In genomic region chr14:62425277-62425691, GRCm38 (mm10) we compare ENCODE assay signal across 20 mouse cellular contexts. TPM values are rescaled to one million over a fixed set of nuclear protein-coding genes. Genes with fewer than 3 reads are reported as not detected.
DNase-seq lines count a peak whose midpoint lies in the region; ATAC-seq lines count a peak whose summit lies in the region.
"Had no signal": no experiment of that assay in that cellular context is flagged by ENCODE, and none has a peak within 500 bp of the region (broad histone marks: within the 10 kb centered on the region; RNA-seq: fewer than 3 reads in every experiment).

No protein-coding gene starts in this region.

- no peaks in the 10 kb centered on the region for H3K27me3 ChIP-seq in forebrain, embryonic 14.5 days (replicated peaks; ENCODE audit: control insufficient read depth, insufficient read depth, low read length)
- H3K27me3 ChIP-seq in forebrain, embryonic 10.5 days (ENCODE audit: poor library complexity, severe bottlenecking) = no peaks in the 10 kb centered on the region
- no peaks in the 10 kb centered on the region for H3K27me3 ChIP-seq in midbrain, embryonic 10.5 days (ENCODE audit: low read depth, poor library complexity, severe bottlenecking)
- H3K27me3 ChIP-seq in midbrain, embryonic 13.5 days = no peaks in the 10 kb centered on the region
- H3K27me3 ChIP-seq in forebrain, embryonic 16.5 days (replicated peaks; ENCODE audit: control insufficient read depth, insufficient read depth, low read length) = no peaks in the 10 kb centered on the region
- H3K27me3 ChIP-seq: heart, embryonic 13.5 days; liver, embryonic 13.5 days; stomach, embryonic 15.5 days had no signal

- no peaks in the 10 kb centered on the region for H3K36me3 ChIP-seq in forebrain, embryonic 14.5 days (ENCODE audit: control insufficient read depth, insufficient read depth, low read length)
- no peaks in the 10 kb centered on the region for H3K36me3 ChIP-seq in forebrain, embryonic 10.5 days (replicated peaks)
- no peaks in the 10 kb centered on the region for H3K36me3 ChIP-seq in midbrain, embryonic 10.5 days
- no peaks in the 10 kb centered on the region for H3K36me3 ChIP-seq in midbrain, embryonic 13.5 days
- H3K36me3 ChIP-seq in forebrain, embryonic 16.5 days (ENCODE audit: control insufficient read depth, insufficient read depth) = no peaks in the 10 kb centered on the region
- H3K36me3 ChIP-seq: heart, embryonic 13.5 days; liver, embryonic 13.5 days; stomach, embryonic 15.5 days had no signal

- H3K4me3 ChIP-seq in forebrain, embryonic 14.5 days (ENCODE audit: low read depth, low read length) = no peak overlapping the region
- H3K4me3 ChIP-seq in forebrain, embryonic 10.5 days = no peak overlapping the region
- no peak overlapping the region for H3K4me3 ChIP-seq in midbrain, embryonic 10.5 days
- no peak overlapping the region for H3K4me3 ChIP-seq in midbrain, embryonic 13.5 days (replicated peaks)
- H3K4me3 ChIP-seq in forebrain, embryonic 16.5 days (replicated peaks; ENCODE audit: low read length) = no peak overlapping the region
- H3K4me3 ChIP-seq: erythroblast, embryonic 14.5 days; heart, embryonic 13.5 days; liver, embryonic 13.5 days; stomach, embryonic 15.5 days had no signal

- peak; percentile 76 for ATAC-seq in forebrain, embryonic 14.5 days
- no peak for ATAC-seq in midbrain, embryonic 13.5 days
- ATAC-seq in forebrain, embryonic 16.5 days = peak; percentile 57; the same call in 1 of the 2 replicates
- ATAC-seq: activated CD4-positive, CD25-positive, alpha-beta regulatory T cell, adult 4 months; CD4-positive, CD25-positive, alpha-beta regulatory T cell, adult 4 months; intestine, embryonic 16.5 days had no signal

- peaks cover 18% of the 10 kb centered on the region; the same call in 1 of the 2 replicates for H3K4me1 ChIP-seq in forebrain, embryonic 14.5 days (ENCODE audit: control insufficient read depth, insufficient read depth, low read length)
- no peaks in the 10 kb centered on the region for H3K4me1 ChIP-seq in forebrain, embryonic 10.5 days
- no peaks in the 10 kb centered on the region for H3K4me1 ChIP-seq in midbrain, embryonic 10.5 days
- no peaks in the 10 kb centered on the region for H3K4me1 ChIP-seq in midbrain, embryonic 13.5 days (replicated peaks)
- H3K4me1 ChIP-seq in forebrain, embryonic 16.5 days (replicated peaks; ENCODE audit: control insufficient read depth, insufficient read depth, low read length) = no peaks in the 10 kb centered on the region; the same call in 1 of the 2 replicates
- H3K4me1 ChIP-seq: heart, embryonic 13.5 days; liver, embryonic 13.5 days; stomach, embryonic 15.5 days had no signal

- H3K4me2 ChIP-seq in forebrain, embryonic 14.5 days (ENCODE audit: low read length) = no peak overlapping the region
- H3K4me2 ChIP-seq in midbrain, embryonic 13.5 days (replicated peaks) = no peak overlapping the region
- H3K4me2 ChIP-seq in forebrain, embryonic 16.5 days (ENCODE audit: low read length) = no peak overlapping the region
- H3K4me2 ChIP-seq: heart, embryonic 13.5 days; liver, embryonic 13.5 days; stomach, embryonic 15.5 days had no signal

- H3K9me3 ChIP-seq in forebrain, embryonic 14.5 days (replicated peaks; ENCODE audit: control insufficient read depth, low read length) = no peaks in the 10 kb centered on the region
- H3K9me3 ChIP-seq in forebrain, embryonic 10.5 days = no peaks in the 10 kb centered on the region
- no peaks in the 10 kb centered on the region for H3K9me3 ChIP-seq in midbrain, embryonic 10.5 days (replicated peaks)
- H3K9me3 ChIP-seq in midbrain, embryonic 13.5 days = no peaks in the 10 kb centered on the region
- no peaks in the 10 kb centered on the region for H3K9me3 ChIP-seq in forebrain, embryonic 16.5 days (ENCODE audit: control insufficient read depth, low read length)
- H3K9me3 ChIP-seq: heart, embryonic 13.5 days; liver, embryonic 13.5 days; stomach, embryonic 15.5 days had no signal

- H3K27ac ChIP-seq in forebrain, embryonic 14.5 days (ENCODE audit: low read depth, low read length) = no peak overlapping the region; the same call in 1 of the 2 replicates
- H3K27ac ChIP-seq in forebrain, embryonic 10.5 days = no peak overlapping the region
- H3K27ac ChIP-seq in midbrain, embryonic 10.5 days (replicated peaks) = peak overlapping the region; percentile 33
- H3K27ac ChIP-seq in midbrain, embryonic 13.5 days = no peak overlapping the region
- H3K27ac ChIP-seq in forebrain, embryonic 16.5 days (ENCODE audit: low read length) = no peak overlapping the region
- H3K27ac ChIP-seq: heart, embryonic 13.5 days; liver, embryonic 13.5 days; stomach, embryonic 15.5 days had no signal

- no peak overlapping the region for H3K9ac ChIP-seq in forebrain, embryonic 14.5 days (ENCODE audit: low read length)
- H3K9ac ChIP-seq in midbrain, embryonic 13.5 days (replicated peaks) = no peak overlapping the region
- no peak overlapping the region for H3K9ac ChIP-seq in forebrain, embryonic 16.5 days (replicated peaks; ENCODE audit: low read depth, low read length)
- H3K9ac ChIP-seq: heart, embryonic 13.5 days; liver, embryonic 13.5 days; stomach, embryonic 15.5 days had no signal

- WGBS in forebrain, embryonic 14.5 days = 44% methylated on average over 2 of the region's 2 CpGs
- 83% methylated on average over 2 of the region's 2 CpGs for WGBS in forebrain, embryonic 10.5 days
- WGBS in midbrain, embryonic 10.5 days = 91% methylated on average over 2 of the region's 2 CpGs
- WGBS in midbrain, embryonic 13.5 days = 82% methylated on average over 2 of the region's 2 CpGs
- WGBS in forebrain, embryonic 16.5 days = 46% methylated on average over 2 of the region's 2 CpGs

- peak; percentile 52 for DNase-seq in forebrain, embryonic 14.5 days (ENCODE audit: low spot score)
- no peak for DNase-seq in forebrain, embryonic 10.5 days (ENCODE audit: extremely low spot score, low spot score)
- no peak for DNase-seq in midbrain, embryonic 10.5 days (ENCODE audit: low spot score)
- peak; percentile 65 to 81 for DNase-seq in thymus, postnatal 36 days
- DNase-seq in frontal cortex, adult 2 months (ENCODE audit: extremely low spot score in 1 of 2, low spot score in 1 of 2) = no peak
- no peak for DNase-seq in lung, postnatal 25 days (ENCODE audit: low spot score)
- DNase-seq: cerebellum, adult 8-10 months; gastrocnemius, postnatal 14 days; kidney, postnatal 4 days; liver, embryonic 13.5 days; lung, postnatal 10 days; right cerebral cortex, postnatal 4 days had no signal

RNA-seq across cellular contexts. Expression of gene Gucy1b2, which starts 30.8 kb away (rescaled TPM):
- 3.7 and 4.5 TPM in 2 replicates for polyA plus RNA-seq in forebrain, embryonic 14.5 days (2014; fragmentation: Nextera tagmentation; extraction: Ambion mirVana)
- 0.06 TPM in 1 of 2 replicates, not detected in the other for polyA plus RNA-seq in forebrain, embryonic 10.5 days (2016; fragmentation: Nextera tagmentation; extraction: Ambion mirVana)
- 0.25 and 0.53 TPM in 2 replicates for polyA plus RNA-seq in midbrain, embryonic 10.5 days (2016; fragmentation: Nextera tagmentation; extraction: Ambion mirVana)
- polyA plus RNA-seq in midbrain, embryonic 13.5 days (2015; fragmentation: Nextera tagmentation; extraction: Ambion mirVana) = 1.2 and 1.6 TPM in 2 replicates
- polyA plus RNA-seq in forebrain, embryonic 16.5 days (2015; fragmentation: Nextera tagmentation; extraction: Ambion mirVana) = 2.7 and 2.9 TPM in 2 replicates
- 0.19 and 0.32 TPM in 2 replicates for polyA plus RNA-seq in frontal cortex, adult 2 months (2012; rRNA removed)
- polyA plus RNA-seq: activated CD4-positive, CD25-positive, alpha-beta regulatory T cell, adult 4 months; CD4-positive, CD25-positive, alpha-beta regulatory T cell, adult 4 months; erythroblast, embryonic 14.5 days; liver, embryonic 13.5 days had no signal

Comparison
In these comparisons a context has a peak if more than half of its experiments do, and no peak if none do; other contexts are left out.
1. DNase-seq: peak in forebrain, embryonic 14.5 days (single experiment) and thymus, postnatal 36 days (2 of 2); none in forebrain, embryonic 10.5 days (single experiment), midbrain, embryonic 10.5 days (single experiment), frontal cortex, adult 2 months (0 of 2) and lung, postnatal 25 days (single experiment).